Mouse (Mus musculus): ENCODE measurements at regions not wholly inside any gene's neighbourhood (a gene's known extent, or its start where the extent isn't known, plus 50 kb on each side); places are given as distances from the start of the nearest gene placed in this dataset.
A peak's percentile ranks its signal among the peaks of the same experiment; 100 is the strongest.

DNA sequence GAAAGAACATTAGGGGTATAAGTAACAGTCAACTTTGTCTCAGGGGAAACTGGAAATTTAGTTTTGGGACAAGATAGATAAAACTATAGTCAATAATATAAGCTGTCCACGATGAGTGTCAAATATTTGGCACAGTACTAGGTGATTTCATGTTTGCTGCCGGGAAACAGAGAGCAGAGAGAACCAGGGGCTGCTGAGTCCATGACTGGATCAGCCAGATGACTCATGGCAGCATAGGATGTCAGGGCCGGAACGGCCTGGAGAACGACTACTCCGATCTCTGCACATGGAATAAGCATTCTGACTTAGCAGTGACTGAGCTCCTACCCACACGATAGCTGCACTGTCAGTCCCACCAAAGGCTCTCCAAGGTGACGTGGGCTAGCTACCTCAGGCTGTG, 197.6 kb upstream of the Bmper start:
- no peak for DNase-seq

DNA sequence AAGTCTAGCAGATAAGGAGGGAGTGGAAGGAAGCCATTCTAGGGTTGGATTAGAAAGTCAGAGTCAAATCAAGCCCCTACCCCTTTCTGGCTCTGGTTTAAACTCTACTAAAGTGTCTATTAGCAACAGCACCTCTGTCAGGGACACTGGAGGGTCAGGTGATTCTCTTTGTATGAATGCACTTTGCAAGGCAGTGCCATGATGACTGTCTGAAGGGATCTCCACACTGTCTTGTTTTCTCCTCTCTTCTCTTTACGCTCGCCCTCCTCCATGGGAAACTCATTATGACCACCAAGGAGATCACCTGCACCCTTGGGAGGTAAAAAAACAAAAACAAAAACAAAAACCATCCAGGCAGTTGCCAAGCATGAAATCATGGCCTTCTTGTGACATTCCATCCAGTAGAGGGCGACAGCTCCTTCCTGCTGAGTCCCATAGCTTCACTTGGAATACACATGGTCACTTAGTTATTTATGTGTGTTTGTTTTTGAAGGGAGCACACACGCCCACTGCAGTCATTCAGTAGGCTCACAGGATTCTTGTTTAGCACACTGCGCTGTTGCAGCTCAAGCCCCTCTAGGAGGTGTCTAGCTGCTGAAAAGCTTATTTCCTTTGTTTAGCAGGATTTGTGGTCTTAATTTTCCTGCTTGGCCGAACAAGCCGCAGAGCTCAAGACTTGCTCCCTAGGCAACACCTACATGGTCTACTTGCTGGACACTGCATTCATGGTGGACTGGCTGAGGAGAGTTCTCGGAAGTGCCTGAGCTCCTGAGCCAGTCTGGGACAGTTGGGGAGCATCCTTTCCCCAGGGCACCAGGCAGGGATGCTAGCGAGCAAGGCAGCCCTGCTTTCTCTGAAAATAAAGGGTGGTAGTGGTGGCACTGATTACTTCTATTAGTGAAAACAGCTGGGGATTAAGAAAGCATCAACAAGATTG, 195.2 kb upstream of the Bmper start:
- DNase-seq, result peak; percentile 41 to 46

DNA sequence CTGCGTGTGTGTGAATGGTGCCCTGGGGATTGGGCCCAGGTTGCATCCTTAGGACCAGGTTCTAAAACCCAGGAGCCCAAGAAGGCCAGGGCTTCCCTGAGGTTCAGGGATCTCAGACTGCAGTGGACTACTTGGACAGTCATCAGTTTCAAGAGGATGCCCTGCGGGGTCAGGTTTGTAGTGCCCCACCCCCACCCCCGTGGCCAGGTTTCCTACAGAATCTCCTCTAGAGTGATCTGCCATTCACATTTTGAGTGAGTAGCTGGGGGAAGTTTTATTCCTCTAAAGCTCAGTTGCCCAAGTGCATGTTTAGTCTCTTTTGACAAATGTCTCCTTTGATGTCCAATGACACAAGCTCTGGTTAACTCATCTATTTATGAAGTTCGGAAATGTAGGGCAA, 193.5 kb upstream of the Bmper start:
- DNase-seq, result no peak

DNA sequence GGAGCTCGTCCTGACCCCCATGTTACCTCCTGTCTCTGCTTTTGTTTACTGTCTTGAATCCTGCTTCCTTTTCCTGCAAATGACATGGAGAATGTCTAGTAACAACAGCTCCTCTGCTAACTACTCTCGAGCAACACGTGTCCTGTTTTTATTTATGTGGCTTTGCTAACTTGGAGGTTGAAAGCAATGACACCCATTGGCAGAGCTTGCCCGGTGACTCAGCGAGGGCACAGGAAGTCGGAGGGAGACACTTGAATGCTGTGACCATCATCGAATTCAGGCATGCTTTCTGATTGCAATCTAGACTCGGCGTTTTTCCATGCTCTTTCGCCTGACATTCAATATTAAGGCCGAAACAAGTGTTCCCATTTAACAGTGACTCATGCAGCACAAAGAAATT, 192.7 kb upstream of the Bmper start:
- DNase-seq, result no peak

DNA sequence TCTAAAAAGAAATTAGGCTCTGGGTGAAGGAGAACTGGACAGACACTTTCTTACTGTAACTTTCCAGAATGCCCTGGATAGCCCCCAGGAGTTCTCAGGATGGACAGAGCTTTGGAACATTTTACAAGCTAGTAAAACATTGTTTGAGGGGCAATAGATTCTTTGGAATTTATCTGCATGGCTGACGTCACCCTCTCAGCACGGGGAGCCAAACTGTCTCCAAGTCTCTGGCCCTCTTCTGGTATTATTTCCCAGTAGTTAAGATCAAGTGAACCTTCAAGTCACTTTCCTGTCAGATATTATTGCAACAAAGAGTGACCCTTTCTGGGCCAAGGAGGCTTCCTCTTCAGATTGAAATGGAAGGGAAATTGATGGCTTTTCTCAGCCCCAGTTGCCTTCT, 192.3 kb upstream of the Bmper start:
- DNase-seq, result no peak

- DNase-seq, result no peak
Observed at GRCm38 (mm10) chr9:23031916-23032315, 191.0 kb upstream of the Bmper start.

DNA sequence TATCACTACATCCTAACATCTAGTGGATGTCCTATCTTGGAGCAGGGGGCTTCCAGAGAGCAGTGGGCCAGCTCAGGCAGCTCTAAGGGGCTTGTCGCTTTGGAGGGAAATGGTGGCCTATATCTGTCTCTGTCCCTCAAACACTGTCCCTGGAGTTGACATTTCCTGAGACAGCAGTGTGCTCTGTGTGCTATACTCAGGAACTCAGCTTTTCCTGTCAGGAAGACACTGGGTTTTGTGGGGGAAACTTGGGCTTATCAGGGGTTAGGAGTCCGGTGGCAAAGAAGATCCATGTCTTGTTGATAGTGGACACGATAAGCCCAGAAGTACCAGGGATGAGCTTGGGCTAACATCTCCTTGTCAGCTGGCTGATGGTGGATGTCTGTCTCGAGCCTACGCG, 187.6 kb upstream of the Bmper start:
- no peak for DNase-seq

GRCm38 (mm10) chr9:23035901-23036610, 186.8 kb upstream of the Bmper start:
- no peak for DNase-seq

DNA sequence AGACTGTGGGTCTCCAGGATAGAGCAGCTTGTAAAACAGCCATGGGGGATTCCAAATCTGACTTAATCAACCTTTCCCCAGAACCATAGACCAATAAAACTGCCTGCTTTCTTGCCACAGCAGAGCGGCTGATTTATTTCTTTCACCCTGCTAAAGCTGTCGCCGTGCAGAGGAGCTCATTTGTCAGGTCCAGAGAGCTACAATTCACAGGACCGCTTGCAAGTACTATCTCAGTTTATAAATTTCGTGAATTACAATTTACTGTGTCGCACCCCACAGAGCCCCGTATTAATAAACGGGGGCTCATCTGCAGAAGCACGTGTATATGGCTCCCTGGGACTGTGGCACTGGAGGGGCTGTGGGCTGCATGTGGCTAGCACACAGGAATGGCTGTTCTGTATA, 185.4 kb upstream of the Bmper start:
- no peak for DNase-seq

DNA sequence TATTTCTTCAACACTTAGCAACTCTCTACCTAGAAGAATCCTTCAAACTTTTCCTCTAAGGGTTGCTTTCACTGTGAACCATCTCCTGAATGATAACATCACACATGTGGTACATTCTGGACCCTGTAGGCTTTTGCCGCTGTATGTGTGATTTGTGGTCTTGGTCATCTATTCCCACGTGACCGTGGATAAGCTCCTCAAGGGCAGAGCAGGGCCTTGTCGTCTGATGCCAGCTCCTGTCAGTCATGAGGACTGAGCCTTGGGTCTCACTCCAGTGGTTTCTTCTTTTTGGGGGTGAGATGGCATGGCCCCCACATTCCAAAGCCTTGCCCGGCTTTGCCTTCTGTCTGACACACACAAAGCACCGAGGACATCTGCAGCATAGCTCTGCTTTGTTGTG, 183.3 kb upstream of the Bmper start:
- DNase-seq, result no peak

- DNase-seq, result no peak
Observed at GRCm38 (mm10) chr9:23041025-23041424, 181.9 kb upstream of the Bmper start.

GRCm38 (mm10) chr9:23041537-23042472, 181.1 kb upstream of the Bmper start:
- no peak for DNase-seq

DNA sequence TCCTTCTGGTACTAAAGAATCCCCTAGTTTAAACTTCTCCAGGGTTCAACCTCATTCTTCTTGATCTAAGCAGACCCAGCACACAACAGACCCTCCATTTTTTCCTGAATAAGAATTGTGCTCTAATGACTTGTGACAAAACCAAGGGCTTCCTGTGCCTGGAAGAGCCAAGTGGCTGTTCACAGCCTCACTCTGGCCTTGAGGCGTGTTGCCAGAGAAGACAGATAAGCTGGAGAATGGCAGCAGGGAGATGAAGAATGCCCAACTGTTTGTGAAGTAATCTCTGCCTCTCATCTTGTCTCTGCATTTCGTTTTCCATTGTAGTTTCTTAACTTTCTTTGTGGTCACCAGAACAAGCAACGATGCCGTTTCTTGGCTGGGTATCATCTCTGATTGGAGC, 179.9 kb upstream of the Bmper start:
- DNase-seq, result no peak

DNA sequence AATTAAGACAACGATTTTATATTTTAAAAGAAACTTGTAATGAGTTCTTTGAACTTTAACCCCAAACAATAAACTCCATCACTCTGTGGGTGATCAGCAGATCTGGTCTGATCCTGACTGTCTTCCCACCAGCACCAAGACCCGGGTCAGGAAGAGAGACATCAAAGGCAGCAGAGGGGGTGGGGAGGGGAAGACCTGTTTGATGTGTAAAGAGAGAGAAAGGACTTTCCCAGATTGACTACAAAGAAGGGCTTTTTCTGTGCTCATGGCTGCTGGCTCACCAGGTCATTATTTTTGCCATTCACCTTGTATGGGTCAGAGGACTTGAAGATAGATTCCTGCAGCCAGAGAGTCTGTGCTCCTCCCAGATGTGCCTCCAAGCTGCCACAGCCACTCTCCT, 177.4 kb upstream of the Bmper start:
- no peak for DNase-seq

DNA sequence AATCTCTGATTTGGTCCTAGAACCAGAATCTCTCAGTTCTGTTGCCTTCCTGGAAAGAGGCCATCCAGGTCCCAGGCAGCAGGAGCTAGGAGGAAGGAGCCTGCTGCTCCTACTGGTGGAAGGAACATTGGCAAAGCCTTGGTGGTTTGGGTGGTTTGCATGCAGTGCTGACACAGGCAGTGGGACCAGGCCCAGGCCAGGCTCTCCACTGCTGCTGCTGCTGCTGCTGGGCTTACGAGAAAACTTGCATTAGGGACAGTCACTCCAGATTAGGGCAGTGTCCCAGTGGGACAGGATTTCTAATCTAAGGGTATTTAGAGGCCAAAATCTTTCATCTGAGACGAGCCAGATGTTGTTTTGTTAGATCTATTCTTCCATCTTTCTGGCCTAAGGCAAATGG, 172.1 kb upstream of the Bmper start:
- DNase-seq, result no peak

- no peak for DNase-seq
Observed at GRCm38 (mm10) chr9:23059526-23059925, 163.3 kb upstream of the Bmper start.

DNA sequence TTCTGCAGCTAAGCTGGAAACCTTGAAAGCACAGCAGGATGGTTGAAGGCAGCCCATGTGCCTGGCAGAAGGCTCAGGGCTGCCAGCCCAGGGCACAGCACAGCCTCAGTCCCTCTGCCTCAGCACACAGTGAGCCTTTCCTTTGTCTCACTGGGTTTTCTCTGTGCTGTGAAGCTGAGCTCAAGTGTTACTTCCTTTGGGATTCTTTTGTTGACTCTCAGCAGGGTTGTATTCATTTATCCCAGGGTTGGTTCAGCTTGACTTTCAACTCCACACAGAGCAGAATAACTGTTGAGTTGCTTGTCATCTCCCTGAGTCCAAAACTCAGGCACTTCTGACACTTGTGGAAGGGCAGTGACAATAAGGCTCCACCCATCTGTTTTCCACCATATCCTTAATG, 162.3 kb upstream of the Bmper start:
- DNase-seq, result no peak

DNA sequence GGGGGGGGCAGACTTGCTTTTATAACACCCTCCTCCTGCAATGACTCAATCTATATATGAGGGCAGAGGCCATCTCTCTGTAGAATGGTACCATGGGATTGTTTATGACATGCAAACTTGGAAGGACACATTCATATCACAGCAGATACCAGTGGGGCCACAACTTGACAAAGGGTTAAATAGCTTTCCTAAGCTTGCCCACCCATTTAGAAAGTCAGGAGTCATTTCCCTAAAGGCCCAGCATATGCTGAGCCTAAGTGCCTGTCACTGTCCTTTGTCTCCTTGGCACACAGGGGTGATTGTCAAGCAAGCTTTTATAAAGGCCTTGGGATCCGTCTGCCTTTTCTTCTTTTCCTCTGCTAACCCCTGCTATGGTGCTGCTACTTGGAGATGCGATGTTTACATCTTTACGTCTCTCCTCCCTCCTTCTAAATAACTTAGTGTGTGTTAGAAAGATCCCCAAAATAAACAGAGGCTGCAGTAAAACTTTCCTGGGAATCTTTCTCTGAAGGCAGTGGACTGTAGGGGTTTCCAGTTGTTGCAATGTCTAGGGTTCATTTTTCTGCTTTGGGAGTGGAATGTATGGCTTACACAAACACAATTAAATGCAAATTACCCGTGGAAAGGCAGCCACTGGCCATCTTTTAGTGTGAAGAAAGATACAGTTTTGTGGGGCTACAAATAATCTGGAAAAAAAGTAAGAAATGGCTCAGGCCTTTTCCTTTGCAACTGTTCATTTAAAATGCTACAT, 161.5 kb upstream of the Bmper start:
- DNase-seq, result no peak

DNA sequence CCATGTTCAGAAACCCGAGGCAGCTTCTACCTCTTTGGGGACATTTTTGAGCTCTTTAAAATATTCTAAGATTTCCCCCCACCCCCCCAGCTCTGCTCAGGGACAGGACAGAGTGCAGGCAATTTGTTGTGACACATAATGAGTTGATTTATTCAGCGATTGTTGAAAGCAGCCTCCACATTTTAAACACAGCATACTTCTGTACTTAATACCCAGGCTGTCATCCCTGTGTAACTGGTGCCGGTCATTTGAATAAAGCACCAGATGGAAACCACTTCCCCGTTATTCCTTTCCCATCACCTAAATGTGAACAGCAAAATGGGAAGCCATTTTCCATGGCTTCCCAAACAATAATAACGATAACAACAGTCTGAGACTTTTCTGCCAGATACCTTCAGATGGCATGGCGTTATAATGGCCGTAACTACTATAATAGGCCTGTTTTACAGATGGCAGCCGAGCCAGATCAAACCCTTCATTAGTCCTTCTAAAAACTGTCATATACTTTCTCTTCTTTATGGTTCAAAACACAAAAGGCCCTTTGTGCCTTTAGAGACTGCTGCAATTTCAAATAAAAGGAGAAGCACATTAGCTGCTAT, 160.7 kb upstream of the Bmper start:
- no peak for DNase-seq

DNA sequence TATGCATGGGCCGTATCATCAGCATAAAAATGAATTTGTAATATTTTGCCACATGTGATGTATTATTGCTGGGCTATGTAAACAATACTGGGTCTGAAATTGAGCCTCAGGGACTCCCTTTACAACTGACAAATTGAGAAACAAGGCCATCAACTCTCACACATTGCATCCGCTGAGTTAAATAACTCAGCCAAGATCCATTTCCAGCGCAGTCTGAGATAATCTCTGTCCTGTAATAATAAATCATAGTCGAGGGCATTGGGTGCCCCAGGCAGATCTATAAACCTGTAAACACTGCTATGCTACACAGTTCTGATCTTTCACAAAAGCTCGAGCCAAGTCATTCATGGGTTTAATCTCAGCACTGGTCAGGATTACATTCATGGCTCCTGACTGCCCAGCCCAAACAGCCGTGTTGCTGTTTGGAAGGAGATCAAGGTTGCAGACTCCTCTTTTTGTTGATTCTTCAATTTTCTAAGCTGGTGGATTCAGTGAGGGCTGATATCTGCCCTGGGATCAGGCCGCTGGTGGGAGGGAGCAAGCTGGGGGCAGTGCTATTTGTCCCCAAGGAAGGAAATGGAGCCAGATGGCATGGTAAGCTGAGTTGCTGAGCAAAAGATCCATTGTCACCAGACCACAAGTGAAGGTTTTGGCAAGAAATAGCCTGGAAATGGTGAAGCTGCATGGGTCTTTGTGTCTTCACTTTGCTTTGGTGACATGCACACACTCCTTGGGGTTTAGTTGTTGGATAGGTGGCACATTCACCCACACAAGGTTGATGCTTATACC, 160.0 kb upstream of the Bmper start:
- no peak for DNase-seq

DNA sequence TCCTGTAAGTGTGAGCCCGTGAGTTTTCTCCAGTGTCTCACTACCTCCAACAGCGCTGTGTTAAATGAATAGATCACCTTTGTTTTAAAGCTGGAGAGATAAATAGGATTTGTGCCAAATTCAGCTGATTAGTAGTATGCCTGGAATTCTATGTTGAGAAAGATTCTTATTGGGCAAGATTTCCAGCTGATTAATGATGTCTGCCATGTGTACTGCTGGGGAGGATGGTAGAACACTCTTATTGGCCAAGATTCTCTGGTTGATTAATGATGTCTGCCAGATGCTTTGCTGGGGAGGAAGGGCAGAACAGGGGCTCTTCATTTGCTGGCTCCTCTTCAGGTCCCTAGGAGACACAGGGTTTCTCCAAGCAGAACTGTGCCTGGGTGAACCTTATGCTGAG, 158.9 kb upstream of the Bmper start:
- DNase-seq, result no peak
